Mouse (Mus musculus): ENCODE results near the gene Cmtm3.

Gene Cmtm3

DNA sequence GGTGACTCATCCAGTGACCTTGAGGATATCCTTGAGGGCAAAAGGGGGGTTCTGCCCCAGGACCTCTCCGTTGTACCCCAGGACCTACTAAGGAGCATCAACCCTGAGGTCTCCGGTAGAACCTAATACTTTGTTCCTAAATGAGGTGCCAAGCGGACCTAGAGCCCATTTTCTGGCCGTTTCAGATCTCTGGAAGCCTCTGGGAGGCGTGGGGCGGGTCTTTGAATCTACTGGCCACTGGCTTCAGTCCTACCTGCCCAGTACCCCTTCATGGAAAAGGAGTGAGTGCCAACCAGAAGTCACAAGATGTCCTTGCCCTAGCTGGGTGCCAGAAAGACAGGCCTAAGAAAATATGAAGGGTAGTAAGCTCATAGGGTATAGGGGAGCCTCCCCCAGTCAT lies 2.5 kb downstream of the Cmtm3 start:
- CTCF ChIA-PET, result interaction anchor here (0.6 to 1.1 kb wide), 3 partner anchors 22 to 260 kb away, joined by 3 to 9 read pairs (median 3); no protein-coding TSS in a partner anchor

DNA sequence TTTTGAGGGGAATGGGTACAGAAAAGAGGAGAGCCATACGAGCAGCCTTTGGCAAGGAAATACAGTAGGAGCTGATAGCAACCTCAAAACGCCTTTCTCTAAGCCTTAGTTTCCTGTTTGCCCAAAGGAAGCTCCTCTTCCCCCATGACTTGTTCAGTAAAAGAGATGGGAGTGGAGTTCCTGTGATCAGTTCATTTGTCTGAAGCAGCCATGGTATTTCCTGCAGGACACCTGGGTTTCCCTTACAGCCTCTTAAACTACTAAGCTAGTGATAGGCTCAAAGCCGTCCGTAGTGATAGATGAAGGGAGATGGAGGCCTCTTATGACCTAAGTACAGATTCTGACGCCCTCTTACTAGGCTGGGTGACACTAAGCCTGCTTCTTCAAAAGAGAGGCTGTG lies 3.2 kb downstream of the Cmtm3 start:
- CTCF ChIA-PET, result interaction anchor here (0.5 to 1.1 kb wide), 5 partner anchors 23 to 260 kb away, joined by 3 to 8 read pairs (median 6); partner anchors contain the start of gene Dync1li2

GRCm38 (mm10) chr8:104343957-104344356 lies 4.7 kb downstream of the Cmtm3 start:
- CTCF ChIA-PET, result no interaction called here

GRCm38 (mm10) chr8:104344622-104345021 lies 5.4 kb downstream of the Cmtm3 start:
- CTCF ChIA-PET, result no interaction called here

DNA sequence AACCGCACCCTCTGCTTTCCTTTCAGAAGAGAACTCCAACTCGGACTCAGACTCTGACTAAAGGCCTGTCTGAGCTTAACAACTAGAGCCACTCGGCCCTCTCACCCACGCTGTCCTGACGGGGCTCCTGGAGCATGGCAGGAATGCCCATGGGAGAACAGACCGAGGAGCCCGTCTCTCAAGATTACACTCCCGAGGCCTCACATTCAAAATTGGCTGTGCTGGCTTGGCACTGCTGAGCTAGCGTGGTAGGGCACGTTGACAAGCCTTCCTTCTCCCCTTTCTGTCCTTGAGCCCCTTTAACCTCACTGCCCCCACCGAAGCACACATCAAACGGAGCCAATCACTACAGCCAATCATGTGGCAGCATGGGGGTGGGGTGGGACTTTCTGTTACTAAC lies 7.5 kb downstream of the Cmtm3 start:
- CTCF ChIA-PET, result no interaction called here

GRCm38 (mm10) chr8:104348971-104349370 lies 9.8 kb downstream of the Cmtm3 start:
- CTCF ChIA-PET, result interaction anchor here (0.6 kb wide), 1 partner anchor 84 kb away, joined by 4 read pairs; no protein-coding TSS in a partner anchor

DNA sequence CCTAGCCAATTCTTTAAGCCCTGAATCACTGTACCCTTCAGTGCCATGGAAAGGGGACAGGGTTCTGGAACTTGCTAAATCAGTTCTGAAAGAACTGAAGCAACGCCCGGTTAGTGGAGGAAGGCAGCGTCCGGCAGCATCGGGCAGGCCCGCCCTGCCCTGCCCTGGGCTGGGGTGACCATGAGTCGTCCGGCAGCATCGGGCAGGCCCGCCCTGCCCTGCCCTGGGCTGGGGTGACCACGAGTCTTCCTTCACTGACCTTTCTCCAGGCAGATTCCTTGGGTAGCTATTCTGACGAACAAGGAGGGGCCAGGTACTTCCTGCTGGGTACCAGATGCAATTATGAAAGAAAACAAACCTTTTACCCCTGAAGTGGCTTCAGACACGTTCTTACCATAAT lies 10.8 kb downstream of the Cmtm3 start:
- CTCF ChIA-PET, result no interaction called here

DNA sequence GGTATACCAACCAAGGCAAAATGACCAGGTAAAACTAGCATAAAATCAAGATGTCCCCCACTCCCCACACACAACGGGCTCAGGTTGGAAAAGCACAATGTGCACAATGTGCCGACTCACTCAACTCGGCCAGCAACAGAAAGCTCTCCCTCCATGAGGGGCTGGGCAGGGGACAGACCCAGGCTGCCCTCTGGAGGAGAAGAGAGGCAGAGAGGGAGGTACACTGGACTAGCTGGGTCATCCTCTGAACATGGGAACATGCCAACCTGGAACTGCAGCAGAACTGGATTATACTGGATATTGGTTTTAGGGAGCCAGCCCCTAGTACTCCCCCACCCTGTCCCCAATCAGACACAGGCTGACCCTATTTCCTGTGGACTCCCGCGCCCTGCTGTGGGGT lies 14.0 kb downstream of the Cmtm3 start:
- CTCF ChIA-PET, result no interaction called here

DNA sequence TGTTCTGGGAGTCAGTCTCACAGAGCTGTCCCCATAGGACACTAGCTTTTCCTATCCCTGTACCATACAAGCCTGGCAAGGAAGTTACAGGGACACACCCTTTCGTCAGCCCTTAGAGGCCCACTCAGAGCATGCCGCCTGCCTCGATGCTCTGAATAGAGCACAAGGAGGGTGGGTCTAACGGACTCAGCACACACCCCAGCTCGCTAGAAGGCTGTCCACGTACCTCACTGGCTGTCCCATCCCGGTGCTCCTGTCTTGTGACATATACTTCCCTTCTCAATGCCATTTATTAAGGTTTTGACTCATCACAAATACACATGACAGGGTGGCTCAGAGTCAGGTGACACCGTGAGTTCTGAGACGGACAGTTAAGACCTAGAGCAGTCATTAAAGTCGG lies 15.3 kb downstream of the Cmtm3 start:
- CTCF ChIA-PET, result interaction anchor here (0.6 kb wide), 2 partner anchors 123 to 210 kb away, joined by 3 to 8 read pairs; no protein-coding TSS in a partner anchor

GRCm38 (mm10) chr8:104358637-104359036 lies 19.4 kb downstream of the Cmtm3 start:
- CTCF ChIA-PET, result no interaction called here

- CTCF ChIA-PET, result no interaction called here
Measured at GRCm38 (mm10) chr8:104359778-104360456, 20.7 kb downstream of the Cmtm3 start.

DNA sequence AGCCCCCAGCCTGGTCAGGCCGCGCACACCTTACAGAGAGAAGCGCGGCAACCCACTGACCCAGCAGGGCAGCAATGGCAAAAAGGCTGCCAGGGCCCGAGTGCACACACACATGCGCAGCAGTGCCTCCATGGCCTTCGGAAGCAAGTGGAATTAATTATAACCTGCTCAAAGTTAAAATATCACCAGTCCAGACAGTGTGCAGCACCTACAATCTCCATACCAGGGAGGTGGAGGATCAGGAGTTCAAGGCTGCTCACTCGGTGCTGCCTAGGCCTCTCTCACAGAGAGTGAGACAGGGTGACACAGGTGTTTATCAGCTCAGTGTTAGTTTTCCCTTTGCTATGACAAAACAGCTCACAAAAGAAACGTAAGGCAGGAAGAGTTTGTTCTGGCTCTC lies 26.5 kb downstream of the Cmtm3 start:
- CTCF ChIA-PET, result no interaction called here

DNA sequence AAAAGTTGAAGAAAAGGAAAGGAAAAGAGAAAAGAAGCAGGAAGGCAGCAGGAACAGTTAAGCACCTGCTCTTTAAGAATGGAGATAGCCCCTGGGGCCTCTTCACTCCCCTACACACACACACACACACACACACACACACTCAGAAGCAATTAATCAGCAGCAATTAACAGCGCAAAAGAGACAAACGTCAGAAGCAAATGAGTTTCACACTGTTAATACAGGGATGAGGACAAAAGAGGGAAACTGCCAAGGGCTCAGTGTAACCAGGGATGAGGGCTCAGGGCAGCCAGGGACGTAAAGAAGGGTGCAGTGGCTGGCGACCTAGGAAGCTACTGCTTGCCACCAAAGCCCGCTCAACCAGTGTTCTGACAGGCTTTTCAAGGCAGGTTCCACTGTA lies 28.2 kb downstream of the Cmtm3 start:
- CTCF ChIA-PET, result no interaction called here

DNA sequence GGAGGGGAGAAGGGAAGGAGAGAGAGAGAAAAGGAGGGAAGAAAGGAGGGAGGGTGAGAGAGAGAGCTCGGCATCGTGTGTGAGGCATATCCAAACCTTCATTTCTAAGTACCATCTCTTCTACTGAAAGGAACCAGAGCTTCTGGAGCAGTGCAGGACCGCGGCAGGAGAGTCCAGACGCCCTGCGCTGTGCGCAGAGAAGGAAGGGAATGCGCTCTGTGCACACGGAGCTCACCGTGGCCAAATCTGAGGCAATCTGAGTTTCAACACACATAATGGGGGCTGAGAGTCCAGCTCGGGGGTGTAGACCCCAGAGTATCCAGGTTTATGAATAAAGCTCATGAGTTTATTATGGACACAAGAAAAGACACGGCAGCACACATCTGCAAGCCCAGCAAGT lies 30.4 kb downstream of the Cmtm3 start:
- CTCF ChIA-PET, result no interaction called here

DNA sequence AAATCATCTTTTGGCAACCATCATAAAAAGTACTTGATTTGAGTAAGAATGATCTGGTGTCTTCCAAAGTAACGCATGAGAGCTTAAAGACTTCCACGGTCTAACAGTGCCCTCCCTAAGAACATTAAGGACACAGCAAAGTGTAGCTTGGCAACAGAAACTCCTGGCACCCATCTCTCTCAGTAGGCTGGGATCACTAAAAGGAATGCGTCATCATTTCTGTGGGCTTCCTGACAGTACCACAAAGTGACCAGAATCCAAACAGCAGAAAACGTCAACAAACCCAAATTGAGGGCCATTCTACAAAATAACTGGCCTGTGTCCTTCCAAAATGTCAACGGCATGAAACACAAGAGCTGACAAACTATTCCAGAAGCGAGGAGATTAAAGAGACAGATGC lies 30.9 kb downstream of the Cmtm3 start:
- CTCF ChIA-PET, result no interaction called here

DNA sequence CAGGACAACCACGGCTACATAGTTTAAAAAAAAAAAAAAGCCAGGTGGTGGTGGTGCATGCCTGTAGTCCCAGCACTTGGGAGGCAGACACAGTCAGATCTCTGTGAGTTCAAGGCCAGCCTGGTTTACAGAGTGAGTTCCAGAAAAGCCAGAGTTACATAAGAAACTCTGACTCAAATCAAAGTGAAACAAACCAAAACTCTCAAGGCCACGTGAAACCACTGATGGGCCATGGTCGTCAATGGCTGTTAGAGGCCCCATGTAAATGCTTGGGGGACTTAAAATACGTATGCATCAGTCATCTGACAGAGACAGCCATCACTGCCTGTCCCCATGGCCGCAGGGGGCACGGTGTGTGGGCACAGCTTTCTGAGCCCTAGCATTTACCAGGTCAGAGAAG lies 31.9 kb downstream of the Cmtm3 start:
- CTCF ChIA-PET, result no interaction called here

DNA sequence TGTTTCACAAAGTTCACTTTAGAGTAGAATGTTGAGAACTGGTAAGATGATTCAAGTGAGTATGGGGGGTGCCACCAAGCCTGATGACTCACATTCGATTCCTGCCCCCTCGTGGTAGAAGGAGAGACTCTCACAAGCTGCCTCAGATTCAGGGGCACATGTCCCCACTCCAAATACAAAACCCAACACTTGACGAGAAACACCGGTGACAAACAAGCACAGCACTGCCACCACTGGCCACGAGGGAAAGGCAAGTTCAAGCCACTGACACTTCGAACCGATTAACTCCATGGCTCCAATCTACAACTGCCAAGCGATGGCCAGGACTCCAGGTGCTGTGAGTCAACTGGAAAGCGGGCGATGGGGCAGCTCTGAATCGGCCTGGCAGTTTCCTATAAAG lies 34.6 kb downstream of the Cmtm3 start:
- CTCF ChIA-PET, result interaction anchor here (0.6 kb wide), 1 partner anchor 34 kb away, joined by 4 read pairs; the partner anchor contains the start of gene Cmtm3

- CTCF ChIA-PET, result interaction anchor here (0.6 kb wide), 1 partner anchor 35 kb away, joined by 4 read pairs; the partner anchor contains the start of gene Cmtm3
Measured at GRCm38 (mm10) chr8:104374269-104374668, 35.1 kb downstream of the Cmtm3 start.

- CTCF ChIA-PET, result no interaction called here
Measured at GRCm38 (mm10) chr8:104374864-104375846, 35.9 kb downstream of the Cmtm3 start.

- CTCF ChIA-PET, result no interaction called here
Measured at GRCm38 (mm10) chr8:104375959-104376358, 36.7 kb downstream of the Cmtm3 start.

DNA sequence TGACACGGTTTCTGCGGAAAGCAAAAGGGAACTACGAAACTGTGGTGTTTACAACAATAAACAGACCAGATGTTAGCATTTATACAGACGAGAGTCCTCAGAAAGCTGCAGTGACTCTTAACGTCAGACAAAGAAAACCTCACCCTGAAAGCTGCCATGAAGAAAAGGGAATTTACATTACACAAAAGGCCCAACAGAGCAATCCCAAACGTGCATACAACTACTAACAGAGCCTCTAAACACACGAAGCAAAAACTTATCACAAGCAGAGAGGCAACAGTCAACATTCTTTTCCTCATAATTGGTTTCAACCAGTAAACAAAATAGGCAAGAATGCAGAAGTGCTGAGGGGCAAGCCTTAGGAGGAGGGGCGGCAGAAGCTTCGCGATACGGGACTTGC lies 37.5 kb downstream of the Cmtm3 start:
- CTCF ChIA-PET, result no interaction called here

DNA sequence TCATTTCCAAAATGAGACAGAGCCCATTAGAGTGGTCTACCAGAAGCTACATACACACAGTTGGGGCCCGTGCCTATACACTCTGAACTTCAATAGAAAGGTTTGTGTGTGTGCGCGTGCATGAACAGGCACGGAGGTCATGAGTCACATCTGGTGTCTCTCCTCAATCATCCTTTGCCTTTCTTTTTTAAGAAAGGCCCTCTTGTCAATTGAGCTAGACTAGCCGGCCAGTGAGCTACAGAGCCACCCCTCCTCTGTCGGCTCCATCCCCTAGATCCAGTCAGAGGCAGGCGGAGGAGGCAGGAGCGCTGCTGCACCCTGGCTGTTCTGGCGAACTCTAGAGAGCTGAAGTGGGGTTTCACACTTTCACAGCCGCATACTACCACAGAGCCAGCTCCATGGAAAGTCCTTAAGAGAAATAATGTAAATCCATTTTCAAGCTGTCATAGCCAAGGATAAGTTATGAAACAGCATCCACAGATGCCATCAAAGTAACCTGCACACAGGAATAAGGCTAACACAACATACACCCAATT lies 40.2 kb downstream of the Cmtm3 start:
- CTCF ChIA-PET, result no interaction called here

- CTCF ChIA-PET, result no interaction called here
Measured at GRCm38 (mm10) chr8:104380269-104380668, 41.1 kb downstream of the Cmtm3 start.

All from spleen, embryonic (tissue).